Mouse (Mus musculus): ENCODE measurements around the gene Fam110a. TPM values are rescaled to one million over a fixed set of nuclear protein-coding genes. Genes with fewer than 3 reads are reported as not detected.
A peak's percentile ranks its signal among the peaks of the same experiment; 100 is the strongest.

Fam110a gene
- total RNA-seq, 2 experiments from 2014 or later: 4.5 to 4.7 TPM

- DNase-seq (ENCODE audit: low spot score): no peak
- intact Hi-C loops (cut with DNase I): no loop called here
Measured at GRCm38 (mm10) chr2:151948311-151948710, 31.7 kb downstream of the Fam110a start.

GRCm38 (mm10) chr2:151947617-151948016 lies 32.4 kb downstream of the Fam110a start:
- no peak for DNase-seq (ENCODE audit: low spot score)

DNA sequence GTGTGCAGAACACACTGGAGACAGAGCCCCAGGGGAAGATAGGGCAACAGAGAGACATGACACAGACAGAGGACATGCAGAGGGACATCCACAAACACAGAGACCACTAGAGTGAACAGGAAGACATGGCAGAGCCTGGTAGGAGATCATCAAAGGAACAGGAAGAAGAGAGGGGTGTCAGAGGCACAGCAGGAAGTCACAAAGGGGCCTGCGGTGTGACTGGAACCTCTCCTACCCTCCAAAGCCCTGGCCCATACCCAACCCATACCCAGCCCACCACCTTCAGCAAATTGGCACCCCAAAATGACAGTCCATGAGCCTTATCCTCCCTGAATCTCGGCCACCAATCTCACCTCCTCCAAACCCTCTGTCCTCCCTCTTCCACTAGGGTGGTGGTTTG lies 35.9 kb downstream of the Fam110a start:
- intact Hi-C loops (cut with DNase I): no loop called here
- DNase-seq (ENCODE audit: low spot score): no peak

More at GRCm38 (mm10) chr2:151947617-151948016, 32.4 kb downstream of the Fam110a start:
- intact Hi-C loops (cut with DNase I): no loop called here

GRCm38 (mm10) chr2:151941269-151941668 lies 38.8 kb downstream of the Fam110a start:
- DNase-seq (ENCODE audit: low spot score): no peak
- intact Hi-C loops (cut with DNase I): loop anchor here (1.0 kb wide), 1 partner anchor 53 kb away; no protein-coding TSS in a partner anchor

DNA sequence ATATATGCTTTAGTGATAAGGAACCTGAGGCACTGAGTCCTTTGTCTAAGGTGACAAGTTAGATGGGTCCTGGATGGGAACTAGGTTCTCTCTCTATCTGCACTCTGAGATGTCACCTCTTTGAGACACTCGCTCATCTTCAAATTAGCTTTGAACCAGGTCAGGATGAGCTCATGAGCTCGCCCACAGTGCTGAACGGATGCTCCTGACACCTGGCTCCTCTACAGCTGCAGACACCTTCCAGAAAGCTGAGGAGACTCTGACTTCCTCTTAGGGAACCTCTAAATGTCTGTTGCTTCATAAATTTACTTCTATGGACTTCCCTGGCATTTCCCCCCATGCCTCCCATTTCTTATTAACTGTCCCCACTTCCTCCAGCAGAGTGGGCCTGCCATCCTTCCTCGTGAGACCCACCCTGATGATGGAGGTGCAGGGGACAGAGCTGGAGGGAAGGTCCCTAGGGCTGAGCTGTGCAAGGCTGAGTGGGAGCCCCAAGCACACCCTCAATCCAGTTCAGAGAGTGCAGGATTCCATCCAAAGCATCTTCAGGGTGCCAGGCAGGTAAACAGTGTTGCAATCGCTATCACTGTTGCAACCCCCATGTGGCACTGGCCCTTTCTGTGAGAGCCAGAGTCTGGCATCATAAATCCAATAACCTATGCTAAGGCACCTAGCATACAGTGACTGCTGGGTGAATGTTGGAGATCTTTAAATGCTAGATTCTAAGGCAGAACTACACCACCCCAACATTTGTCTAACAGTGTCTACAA lies 40.2 kb downstream of the Fam110a start:
- no peak for DNase-seq (ENCODE audit: low spot score)
- intact Hi-C loops (cut with DNase I): no loop called here

DNA sequence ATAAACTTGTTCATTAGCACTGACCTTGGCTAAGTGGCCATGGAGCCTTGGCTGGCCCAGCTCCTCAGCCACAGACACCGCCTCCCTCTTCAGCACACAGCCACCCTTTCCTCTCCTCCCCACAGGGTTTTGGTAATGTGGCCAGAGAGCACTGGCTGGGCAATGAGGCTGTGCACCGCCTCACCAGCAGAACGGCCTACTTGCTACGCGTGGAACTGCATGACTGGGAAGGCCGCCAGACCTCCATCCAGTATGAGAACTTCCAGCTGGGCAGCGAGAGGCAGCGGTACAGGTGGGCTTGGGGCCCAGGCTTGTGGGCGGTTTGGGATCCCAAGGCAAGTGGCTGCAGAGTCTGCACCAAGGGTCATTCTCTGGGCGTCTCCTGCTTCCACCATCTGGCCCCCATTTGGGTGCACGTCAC lies 41.2 kb downstream of the Fam110a start:
- intact Hi-C loops (cut with DNase I): no loop called here
- peak; percentile 74 for DNase-seq (ENCODE audit: low spot score)

GRCm38 (mm10) chr2:151937893-151938292 lies 42.1 kb downstream of the Fam110a start:
- DNase-seq (ENCODE audit: low spot score): no peak
- intact Hi-C loops (cut with DNase I): no loop called here

DNA sequence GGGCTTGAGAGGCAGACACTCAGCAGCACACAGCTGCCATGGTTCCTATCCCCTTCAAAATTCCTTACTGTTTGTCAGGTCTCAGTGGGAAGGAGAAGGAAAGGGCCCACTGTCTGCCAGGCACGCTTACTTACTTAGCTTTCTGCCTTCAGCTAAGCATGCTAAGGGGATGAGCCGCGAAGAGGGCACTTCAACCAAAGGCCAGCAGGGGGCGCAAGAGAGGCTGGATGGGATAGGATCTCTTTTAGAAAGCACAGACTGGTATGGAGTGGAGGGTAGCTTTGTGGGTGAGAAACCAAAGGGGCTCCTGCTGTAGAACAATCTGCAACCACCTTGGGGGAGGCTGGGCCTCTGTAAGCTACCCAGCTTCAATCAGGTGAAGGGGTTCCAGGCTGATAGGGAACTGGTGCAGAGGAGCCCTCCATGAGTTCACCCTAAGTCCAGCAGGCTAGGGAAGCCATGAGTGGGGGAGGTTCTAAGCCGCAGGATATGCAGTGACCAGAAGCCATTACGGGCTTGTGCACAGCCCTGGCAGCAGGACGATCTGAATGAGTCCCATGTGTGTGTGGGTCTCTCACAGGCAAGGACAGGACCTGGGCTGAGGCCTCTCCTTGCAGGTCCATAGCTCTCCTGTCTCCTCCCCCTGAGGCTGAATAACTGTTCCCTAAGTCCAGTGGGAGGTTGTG lies 49.5 kb downstream of the Fam110a start:
- no peak for DNase-seq (ENCODE audit: low spot score)
- intact Hi-C loops (cut with DNase I): loop anchor here (2.0 kb wide), 1 partner anchor 64 kb away; no protein-coding TSS in a partner anchor

- intact Hi-C loops (cut with DNase I): loop anchor here (5.0 kb wide), 1 partner anchor 50 kb away; no protein-coding TSS in a partner anchor
Measured at GRCm38 (mm10) chr2:151927103-151927502, 52.9 kb downstream of the Fam110a start.

GRCm38 (mm10) chr2:151925715-151926114 lies 54.3 kb downstream of the Fam110a start:
- intact Hi-C loops (cut with DNase I): loop anchor here (5.0 kb wide), 1 partner anchor 48 kb away; no protein-coding TSS in a partner anchor
- no peak for DNase-seq (ENCODE audit: low spot score)

More at GRCm38 (mm10) chr2:151927103-151927502, 52.9 kb downstream of the Fam110a start:
- no peak for DNase-seq (ENCODE audit: low spot score)

DNA sequence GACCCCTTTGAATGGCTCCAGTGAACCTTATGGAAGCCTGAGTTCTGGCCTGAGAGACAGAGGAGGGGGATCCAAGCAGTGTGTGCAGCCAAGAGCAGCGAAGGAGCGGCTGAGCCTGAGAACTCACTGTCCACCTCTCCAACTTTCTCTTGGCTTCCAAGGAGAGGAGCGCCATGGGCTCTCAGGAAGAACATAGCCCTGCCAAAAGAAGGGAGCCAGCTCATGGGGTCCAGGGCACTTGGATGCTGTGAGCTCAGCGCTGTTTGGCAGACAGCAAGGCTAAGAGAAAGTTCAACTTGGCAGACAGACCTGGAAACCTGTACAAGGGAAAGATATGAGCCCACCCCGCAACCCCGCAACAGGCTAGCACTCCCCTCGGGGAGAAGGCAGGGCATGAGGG lies 55.7 kb downstream of the Fam110a start:
- intact Hi-C loops (cut with DNase I): no loop called here
- DNase-seq (ENCODE audit: low spot score): no peak

DNA sequence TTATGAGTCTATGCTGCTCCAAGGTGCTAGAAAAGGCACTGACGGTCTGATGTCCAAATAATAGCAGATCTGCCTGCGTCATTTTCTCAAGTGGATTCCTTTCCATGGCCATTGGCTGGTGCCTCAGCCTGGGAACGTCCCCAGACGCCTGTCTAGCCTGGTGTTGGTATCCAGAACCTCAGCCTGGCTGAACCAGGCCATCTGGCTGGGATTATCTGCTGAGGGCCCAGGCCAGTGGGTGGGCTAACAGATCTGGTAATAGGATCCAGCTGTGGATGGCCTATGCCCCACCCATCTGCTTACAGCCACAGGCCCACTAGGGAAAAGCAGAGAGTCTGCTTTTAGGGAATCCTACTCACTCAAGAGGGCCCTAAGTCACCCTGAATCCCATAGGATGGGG lies 58.4 kb downstream of the Fam110a start:
- intact Hi-C loops (cut with DNase I): no loop called here
- DNase-seq (ENCODE audit: low spot score): peak; percentile 76

DNA sequence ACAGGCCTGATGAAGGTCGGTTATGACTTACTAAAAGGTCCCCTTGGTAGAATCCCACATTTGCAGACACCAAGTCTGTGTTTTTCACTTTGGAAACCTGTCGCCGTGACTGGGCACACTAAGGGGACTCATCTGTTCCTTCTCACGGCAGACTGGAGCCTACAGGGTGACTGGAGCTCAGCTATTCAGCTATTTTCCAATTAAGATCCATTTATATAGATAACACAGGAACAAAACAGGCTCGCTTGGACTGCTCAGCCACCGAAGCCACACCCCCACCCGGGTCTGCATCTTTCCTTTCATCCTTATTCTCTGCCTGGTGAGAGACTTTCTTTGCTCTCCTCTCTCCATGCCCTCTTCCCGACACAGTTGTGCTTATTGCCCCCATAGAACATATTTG lies 59.0 kb downstream of the Fam110a start:
- intact Hi-C loops (cut with DNase I): no loop called here
- no peak for DNase-seq (ENCODE audit: low spot score)

Small RNA genes lying within 50 kb of the gene (microRNA-seq; reads per million reads assigned to microRNA genes)
- gene Mir1953: not detected

Other genes with a start within 250 kb of the Fam110a start
- 10 to 100 TPM; 23.0 to 24.0 TPM for gene Psmf1, start 236.0 kb downstream of the Fam110a start, total RNA-seq (2021)
- gene Rspo4, start 137.3 kb downstream of the Fam110a start, total RNA-seq (2021): not detected
- under 1 TPM; 0.13 to 0.39 TPM for gene Angpt4, start 69.0 kb downstream of the Fam110a start, total RNA-seq (2021)
- 1 to 10 TPM; 1.8 to 1.9 TPM for gene Slc52a3, start 16.3 kb upstream of the Fam110a start, total RNA-seq (2021)
- gene Scrt2, start 101.3 kb upstream of the Fam110a start, total RNA-seq (2021): not detected
- gene Srxn1, start 125.3 kb upstream of the Fam110a start, total RNA-seq (2021): 10 to 100 TPM; 14.8 to 15.2 TPM
- gene Tcf15, start 163.3 kb upstream of the Fam110a start, total RNA-seq (2021): 10 to 100 TPM; 24.3 to 34.0 TPM
- 100 to 1,000 TPM in 1 of 2 experiments, 10 to 100 TPM in 1; 95.2 to 104 TPM for gene Csnk2a1, start 246.6 kb upstream of the Fam110a start, total RNA-seq (2021)

Data from heart, postnatal 25 days (tissue).